Mouse (Mus musculus): ENCODE measurements around the gene Antxr1. TPM values are rescaled to one million over a fixed set of nuclear protein-coding genes. Genes with fewer than 3 reads are reported as not detected.

Gene Antxr1
- total RNA-seq, 2 experiments from 2014 or later: 8.6 to 9.5 TPM

DNA sequence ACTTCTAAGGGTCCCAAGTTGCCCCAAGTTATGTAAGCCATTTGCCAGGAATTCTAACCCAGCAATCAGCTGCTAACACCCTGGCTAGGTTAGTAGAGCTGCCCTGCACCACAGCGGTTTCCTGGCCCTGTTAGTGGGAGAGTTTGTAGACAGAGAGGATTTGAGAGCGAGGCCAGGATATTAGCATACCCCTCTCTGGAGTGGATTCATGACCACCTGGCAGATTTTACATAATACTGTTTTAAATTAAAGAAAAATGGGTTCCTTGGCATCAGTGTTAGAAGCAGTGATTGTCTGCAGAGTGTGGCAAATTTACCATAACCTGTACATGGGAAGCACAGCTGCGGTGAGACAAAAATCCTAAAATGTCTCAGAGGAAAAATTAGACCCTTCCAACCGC, 132.2 kb downstream of the Antxr1 start:
- no peak for DNase-seq
- intact Hi-C loops (cut with DNase I): no loop called here

- intact Hi-C loops (cut with DNase I): no loop called here
These were observed 132.6 kb downstream of the Antxr1 start for GRCm38 (mm10) chr6:87203065-87203464.

DNA sequence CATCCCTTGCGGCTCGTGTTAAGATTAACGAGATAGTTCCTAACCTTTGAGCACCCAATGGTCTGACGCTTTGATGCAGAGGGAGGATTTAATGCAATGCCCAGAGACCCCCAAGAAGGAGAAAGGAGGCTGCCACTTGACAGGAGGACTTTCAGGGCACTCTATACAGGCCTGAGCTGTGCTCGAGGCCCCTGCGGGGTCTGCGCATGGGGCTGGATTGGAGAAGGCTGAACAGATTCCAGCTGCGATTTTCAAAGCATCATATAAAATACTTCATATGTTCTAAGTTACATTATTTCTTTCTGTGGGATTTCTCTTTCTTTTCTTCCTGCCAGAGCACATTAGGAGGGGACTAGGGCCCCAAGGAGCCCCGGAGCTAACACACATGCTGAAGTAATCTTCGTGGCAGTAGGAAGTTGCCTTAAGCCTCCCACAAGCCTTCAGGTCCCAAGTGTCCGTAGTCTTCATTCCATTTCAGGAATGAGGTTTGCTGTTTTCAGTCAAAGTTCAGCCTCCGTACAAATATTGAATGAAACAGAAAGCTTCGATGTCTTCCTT, 133.5 kb downstream of the Antxr1 start:
- intact Hi-C loops (cut with DNase I): no loop called here
- no peak for DNase-seq

More at GRCm38 (mm10) chr6:87203065-87203464, 132.6 kb downstream of the Antxr1 start:
- DNase-seq: no peak

- intact Hi-C loops (cut with DNase I): no loop called here
- DNase-seq: no peak
These were observed 145.9 kb downstream of the Antxr1 start for GRCm38 (mm10) chr6:87189755-87190154.

DNA sequence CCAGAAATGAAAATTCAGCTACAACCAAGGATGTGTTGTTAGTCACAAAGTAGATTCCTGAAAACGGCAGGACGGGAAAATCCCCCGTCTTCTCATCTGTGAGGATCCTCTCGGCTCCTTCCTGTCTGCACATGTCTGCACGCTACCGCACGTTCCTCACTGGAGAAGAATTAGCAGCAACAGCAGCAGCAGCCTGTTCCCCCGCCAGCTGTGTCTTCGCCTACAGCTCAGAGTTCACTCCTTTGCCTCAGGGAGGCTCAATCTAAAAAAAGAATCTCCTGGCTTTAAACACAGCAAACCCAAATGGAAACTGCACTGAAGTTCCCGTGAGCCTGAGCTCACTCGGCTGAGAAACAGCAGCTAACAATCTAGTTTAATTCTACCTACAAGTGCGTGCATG, 148.6 kb downstream of the Antxr1 start:
- intact Hi-C loops (cut with DNase I): no loop called here
- DNase-seq: peak in 1 of 2 experiments; percentile 33

DNA sequence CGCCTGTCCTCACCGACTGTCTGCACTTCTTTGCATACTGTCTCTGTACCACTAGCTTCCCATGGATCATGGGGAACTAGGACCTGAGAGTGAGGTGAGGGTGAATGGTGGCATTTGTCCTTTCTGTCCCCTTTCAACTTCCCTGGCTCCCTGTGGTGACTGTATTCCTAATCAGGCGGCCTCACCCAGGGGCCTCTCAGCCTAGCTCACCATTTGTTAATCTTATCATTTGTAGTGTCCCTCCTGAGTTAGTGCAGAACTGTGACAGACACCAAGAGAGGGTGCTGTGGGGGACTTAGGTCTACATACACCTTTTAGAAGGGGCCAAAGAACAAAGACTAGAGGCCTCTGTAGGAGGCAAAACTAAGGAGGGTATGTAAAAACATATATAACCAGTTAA, 151.2 kb downstream of the Antxr1 start:
- no peak for DNase-seq
- intact Hi-C loops (cut with DNase I): no loop called here

- intact Hi-C loops (cut with DNase I): no loop called here
- DNase-seq: no peak
These were observed 151.6 kb downstream of the Antxr1 start for GRCm38 (mm10) chr6:87183981-87184380.

DNA sequence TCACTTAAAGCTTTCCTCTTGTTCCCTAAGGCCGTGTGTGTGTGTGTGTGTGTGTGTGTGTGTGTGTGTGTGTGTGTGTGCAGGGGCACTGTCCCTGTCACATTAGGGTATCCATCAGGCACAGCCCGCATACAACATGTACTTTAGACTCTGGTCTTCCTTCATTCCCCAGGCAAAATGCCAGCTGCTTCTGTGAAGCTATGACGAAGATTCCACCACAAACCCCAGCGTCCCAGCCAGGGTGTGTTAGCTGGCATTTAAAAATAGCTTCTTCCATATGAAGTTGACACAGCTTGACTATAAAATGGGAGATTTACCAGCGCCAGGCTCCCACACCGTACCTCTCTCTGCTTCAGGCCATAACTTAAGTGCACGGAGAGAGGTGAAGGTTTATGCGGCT, 152.5 kb downstream of the Antxr1 start:
- intact Hi-C loops (cut with DNase I): no loop called here
- DNase-seq: peak in 1 of 2 experiments; percentile 31

DNA sequence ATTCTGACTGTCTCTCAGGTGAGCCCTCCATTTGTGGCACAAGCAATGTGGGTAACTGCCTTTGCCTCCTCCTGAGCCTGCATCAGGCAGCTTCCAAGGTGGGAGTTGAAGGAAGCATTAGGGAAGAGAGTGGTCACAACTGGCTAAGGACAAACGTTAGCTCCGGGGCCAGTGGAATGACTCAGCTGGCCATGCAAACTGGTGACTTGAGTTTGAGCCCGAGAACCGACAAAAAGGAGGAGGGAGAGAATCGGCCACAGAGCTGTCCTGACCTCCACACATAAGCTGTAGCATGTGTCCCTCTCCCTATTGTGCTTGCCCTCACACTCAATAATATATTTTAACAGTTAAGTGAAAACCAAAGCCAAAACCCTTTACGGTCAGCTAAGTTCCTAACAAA, 152.9 kb downstream of the Antxr1 start:
- DNase-seq: no peak
- intact Hi-C loops (cut with DNase I): no loop called here

DNA sequence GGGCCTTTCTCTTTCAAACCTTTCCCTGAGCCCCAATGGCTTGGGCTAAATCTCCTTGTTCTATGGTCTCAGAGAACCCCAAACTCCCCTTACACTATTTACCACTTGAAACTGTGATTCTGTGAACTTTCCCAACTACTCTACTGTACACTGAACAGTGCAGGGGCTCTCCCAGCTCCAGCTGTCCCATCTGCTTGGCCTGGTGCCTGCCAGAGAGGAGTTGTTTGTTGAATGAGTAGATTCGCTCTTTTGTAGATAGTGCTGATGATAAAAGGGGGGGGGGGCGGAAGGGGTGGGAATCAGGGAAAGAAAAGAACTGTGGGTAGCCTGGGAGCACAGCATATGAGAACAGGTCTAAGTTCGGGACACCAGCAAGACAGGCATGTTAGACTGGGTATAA, 164.2 kb downstream of the Antxr1 start:
- DNase-seq: no peak
- intact Hi-C loops (cut with DNase I): no loop called here

GRCm38 (mm10) chr6:87170875-87171274, 164.7 kb downstream of the Antxr1 start:
- no peak for DNase-seq
- intact Hi-C loops (cut with DNase I): no loop called here

DNA sequence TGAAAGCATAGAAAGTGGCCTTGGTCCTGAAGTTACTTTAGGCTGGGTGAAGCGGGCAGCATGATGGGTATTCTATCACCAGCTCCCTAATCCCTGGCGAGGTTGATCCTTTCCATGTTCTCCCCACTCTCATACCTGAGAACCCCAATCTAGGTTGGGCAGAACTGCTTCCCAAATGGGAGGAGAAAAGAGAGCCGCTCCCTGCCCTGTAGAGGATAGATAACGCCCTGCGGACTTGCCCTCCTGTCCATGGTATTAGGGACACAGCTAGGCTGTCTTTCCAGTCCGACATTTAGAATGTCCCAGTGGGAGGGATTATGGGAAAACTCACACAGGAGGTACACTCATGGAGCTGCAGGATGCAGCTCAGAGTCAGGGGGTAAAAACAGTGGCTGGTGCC, 165.3 kb downstream of the Antxr1 start:
- intact Hi-C loops (cut with DNase I): no loop called here
- DNase-seq: no peak

- no peak for DNase-seq
- intact Hi-C loops (cut with DNase I): no loop called here
These were observed 167.6 kb downstream of the Antxr1 start for GRCm38 (mm10) chr6:87168021-87168420.

DNA sequence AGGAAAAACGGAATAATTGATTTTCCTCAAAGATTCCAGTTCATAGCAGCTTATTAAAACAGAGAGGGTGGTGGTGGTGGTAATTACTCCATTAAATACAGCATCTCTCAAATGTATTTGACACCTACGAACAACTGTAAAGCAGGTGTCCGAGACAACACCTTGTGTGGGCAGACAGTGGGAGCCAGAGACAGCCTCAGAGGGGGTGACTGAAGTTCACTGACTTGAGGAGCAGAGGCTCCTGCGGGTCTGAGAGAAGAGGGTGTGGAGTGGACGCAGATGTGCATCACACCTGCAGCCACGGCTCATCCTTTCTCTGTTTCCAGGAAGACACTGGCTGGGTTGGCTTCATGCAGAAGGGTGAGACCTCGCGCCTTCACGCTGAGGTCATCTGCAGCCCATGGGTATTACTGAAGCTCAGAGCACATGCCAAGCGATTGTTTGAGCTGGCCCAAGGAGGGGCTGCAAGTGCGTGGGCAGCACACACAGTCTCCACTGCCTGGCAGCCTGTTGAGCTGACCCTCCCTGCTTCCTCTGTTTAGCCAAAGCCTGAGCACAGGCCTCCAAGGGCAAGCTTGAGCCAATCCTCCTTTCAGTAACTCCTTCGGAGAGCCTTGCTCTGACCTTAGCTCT, 168.8 kb downstream of the Antxr1 start:
- intact Hi-C loops (cut with DNase I): no loop called here
- no peak for DNase-seq

GRCm38 (mm10) chr6:87165536-87166311, 169.9 kb downstream of the Antxr1 start:
- intact Hi-C loops (cut with DNase I): no loop called here

GRCm38 (mm10) chr6:87161391-87162263, 174.0 kb downstream of the Antxr1 start:
- peak in 1 of 2 experiments; percentile 24 for DNase-seq
- intact Hi-C loops (cut with DNase I): no loop called here

More at GRCm38 (mm10) chr6:87165536-87166311, 169.9 kb downstream of the Antxr1 start:
- DNase-seq: peak; percentile 44 to 45

DNA sequence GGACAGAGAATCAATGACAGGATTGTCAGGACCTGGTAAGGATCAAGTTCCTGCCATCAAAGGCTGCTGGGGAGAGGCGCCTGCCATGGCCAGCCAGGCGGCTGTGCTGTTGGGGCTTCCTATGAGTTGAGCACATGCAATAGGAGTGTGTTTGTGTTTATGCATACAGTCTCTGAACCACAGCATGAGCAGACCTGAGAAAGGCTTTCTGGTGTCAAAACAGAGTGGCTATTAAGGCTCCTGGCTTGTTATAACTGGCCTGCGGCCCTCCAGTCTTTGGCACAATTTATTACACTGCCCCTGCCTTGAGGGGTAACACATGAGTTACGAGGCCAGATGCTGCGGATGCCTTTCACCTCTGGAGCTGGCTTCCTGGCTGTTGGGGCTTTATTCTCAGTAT, 175.4 kb downstream of the Antxr1 start:
- intact Hi-C loops (cut with DNase I): no loop called here
- no peak for DNase-seq

DNA sequence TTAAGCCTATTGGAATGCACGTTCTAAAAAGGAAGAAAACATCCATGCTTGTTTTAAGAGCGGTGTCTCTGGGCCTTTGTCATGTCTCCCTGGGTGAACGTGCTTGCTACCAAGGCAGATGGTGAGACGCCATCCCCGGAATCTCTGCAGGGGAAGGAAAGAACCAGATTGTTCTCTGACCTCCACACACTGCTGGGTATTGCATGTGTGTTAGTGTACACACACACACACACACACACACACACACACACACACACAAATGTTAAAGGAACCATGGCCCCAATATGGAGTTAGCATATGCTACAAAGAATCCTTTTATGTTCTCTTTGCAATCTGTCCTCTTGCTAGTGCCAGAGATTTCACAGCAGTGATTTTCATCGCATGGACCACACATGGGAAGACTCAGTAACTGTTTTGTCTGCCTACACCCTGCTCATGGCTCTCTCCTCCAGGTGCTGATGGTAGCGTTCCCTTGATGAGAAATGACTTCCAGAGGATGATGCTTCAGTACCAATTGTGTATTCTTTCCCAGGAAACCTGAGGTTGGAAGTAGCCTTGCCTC, 177.5 kb downstream of the Antxr1 start:
- intact Hi-C loops (cut with DNase I): no loop called here
- no peak for DNase-seq

- no peak for DNase-seq
- intact Hi-C loops (cut with DNase I): no loop called here
These were observed 181.8 kb downstream of the Antxr1 start for GRCm38 (mm10) chr6:87153836-87154235.

GRCm38 (mm10) chr6:87153231-87153580, 182.4 kb downstream of the Antxr1 start:
- intact Hi-C loops (cut with DNase I): no loop called here
- DNase-seq: no peak
